Mouse (Mus musculus) mouse trophoblast stem cell (cell line): Measurements from ENCODE around the gene Myrip.

ENCODE experiments used
- in situ Hi-C, 2 experiments: fragments of 300-500 bp; cut with MseI, MboI; formaldehyde crosslinking; loops; 2 replicates in 1 of 2; 3 replicates in 1 of 2; pipeline ENCODE4 v1.15.1; 2025

Myrip gene

DNA sequence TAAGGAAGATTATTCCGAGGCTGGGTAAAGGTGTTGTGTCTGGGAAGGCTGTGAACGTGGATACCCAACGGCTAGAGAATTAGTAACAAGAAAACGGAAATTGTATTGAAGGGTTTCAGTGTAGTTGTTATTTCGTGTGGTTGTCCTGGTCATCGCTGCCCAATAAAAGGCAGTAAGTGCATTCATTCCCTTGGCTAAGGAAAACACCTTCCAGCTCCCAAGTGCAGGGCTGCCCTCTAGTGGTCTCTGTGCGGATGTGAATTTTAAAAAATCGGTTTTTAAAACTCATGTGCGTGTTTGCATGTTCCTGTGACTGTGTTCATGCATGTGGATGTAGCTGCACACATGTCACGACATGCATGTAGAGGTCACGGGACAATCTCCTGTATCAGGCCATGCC lies 76.4 kb downstream of the Myrip start:
- in situ Hi-C loops = loop anchor here (10.0 to 25.0 kb wide), 2 partner anchors 73 to 165 kb away; partner anchors contain the start of gene Myrip (in 1 of the 2)

DNA sequence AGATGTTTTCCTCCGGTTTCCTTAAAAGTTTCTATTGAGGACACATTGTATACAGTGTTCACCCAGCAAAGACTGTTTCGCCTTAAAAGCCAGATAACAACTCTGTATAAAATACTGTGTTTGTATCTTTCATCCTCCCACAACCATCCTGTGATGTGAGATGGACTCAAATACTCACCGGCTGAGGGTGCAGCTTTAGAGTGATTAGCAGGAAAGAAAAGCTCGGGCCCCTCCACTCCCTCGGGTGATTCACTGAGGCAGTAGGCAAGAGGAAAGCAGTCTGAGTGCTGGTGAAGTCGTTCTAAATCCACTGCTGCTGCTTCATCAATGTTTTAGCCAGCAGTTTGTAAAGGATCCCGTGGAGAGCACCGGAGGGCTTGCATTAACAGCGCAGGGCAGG lies 93.9 kb downstream of the Myrip start:
- in situ Hi-C loops = loop anchor here in 1 of 2 experiments (25.0 kb wide), 1 partner anchor 183 kb away; no protein-coding TSS in a partner anchor

DNA sequence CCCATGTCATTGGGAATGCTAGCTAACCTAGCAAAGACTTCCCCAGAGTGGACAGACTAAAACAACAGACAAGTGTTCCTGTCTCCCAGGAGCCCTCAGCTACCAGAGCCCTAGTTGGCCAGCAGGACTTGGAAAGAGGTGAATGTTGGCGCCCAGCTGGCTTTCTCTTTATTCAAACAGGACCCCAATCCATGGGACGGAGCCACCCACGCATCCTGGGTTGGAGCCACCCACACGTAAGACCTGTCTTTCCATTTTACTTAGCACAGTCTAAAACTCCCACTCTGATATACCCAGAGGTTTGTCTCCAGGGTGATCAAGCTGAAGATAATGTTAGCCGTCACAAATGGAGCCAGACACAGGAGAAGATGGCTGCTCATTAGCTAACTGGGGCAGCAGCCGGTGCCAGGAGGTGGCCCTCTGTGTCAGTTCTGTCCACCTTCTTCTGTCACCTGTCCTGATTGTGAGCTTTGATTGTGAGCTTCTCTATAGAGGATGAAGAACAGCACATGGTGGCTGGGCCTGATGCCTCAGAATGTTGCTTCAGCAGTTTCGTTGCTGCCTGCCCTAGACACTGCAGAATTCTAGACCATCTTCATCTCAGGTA lies 95.4 kb downstream of the Myrip start:
- in situ Hi-C loops = loop anchor here in 1 of 2 experiments (25.0 kb wide), 1 partner anchor 184 kb away; no protein-coding TSS in a partner anchor

DNA sequence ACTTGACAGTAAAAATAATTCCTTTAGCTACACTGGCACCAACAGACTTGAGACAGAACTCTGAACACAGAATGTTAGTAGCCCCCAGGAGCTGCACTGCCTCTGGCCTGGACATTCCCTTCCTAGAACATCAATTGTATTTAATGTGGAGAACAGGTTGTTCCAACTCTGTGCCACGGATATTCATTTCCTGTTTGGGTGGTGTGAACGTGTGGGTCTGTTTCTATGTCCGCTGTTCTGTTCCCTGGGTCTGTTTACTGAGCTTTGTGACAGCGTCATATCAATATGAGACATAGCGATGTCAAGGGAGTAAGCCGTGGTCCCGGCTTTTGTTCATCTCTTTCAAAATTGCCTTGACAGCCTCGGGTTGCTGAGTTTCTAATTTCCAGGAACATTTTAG lies 97.0 kb downstream of the Myrip start:
- in situ Hi-C loops = loop anchor here in 1 of 2 experiments (25.0 kb wide), 1 partner anchor 186 kb away; no protein-coding TSS in a partner anchor

DNA sequence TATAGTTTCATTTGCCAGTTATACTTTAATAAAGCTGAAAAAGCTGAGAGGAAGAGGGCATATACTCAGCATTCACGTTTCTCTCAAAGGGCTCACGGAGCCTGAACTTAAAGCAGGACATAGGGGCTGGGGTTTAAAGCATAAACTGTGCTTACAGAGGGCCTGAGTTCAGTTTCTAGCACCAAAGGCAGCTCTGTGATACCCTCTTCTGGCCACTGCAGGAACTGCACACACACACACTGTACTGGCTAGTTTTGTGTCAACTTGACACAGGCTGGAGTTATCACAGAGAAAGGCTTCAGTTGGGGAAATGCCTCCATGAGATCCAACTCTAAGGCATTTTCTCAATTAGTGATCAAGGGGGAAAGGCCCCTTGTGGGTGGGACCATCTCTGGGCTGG lies 98.2 kb downstream of the Myrip start:
- in situ Hi-C loops = loop anchor here in 1 of 2 experiments (25.0 kb wide), 1 partner anchor 187 kb away; no protein-coding TSS in a partner anchor

DNA sequence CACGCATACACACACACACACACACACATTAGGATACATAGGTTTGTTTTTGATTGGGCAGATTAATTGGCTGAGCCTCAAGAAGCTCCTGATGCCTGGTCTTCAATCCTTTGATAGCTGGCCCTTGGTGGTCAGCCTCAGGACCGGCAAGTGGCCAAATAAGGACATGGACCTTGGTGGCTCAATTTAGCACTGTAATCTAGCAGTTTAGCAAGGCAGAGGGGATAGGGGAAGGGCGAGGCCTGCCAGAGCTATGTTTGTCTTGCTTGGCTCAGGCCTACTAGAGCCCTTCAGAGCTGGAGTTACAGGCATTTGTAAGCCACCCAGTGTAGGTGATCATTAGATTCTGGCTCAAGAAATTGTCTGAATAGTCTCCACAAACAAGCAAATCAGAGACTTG lies 101.1 kb downstream of the Myrip start:
- in situ Hi-C loops = no loop called here

DNA sequence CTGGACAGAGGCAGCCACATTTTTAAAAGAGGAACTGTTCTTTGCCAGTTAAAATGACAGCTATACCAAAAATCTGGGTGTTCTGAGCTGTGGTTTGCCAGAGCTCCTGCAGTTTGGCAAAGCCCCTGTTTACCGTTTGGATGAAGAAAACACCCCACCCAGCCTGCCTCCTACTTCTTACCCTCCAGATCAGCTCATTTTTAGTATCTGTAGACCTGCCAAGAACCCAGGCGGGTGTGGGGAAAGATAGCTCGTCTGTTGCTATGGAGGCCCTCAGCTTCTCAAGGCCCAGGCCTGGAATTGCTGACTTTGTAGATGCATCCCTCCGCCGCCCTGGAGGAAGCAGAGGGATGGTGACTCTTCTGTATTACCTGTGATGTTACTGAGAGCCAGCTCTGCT lies 102.3 kb downstream of the Myrip start:
- in situ Hi-C loops = no loop called here

DNA sequence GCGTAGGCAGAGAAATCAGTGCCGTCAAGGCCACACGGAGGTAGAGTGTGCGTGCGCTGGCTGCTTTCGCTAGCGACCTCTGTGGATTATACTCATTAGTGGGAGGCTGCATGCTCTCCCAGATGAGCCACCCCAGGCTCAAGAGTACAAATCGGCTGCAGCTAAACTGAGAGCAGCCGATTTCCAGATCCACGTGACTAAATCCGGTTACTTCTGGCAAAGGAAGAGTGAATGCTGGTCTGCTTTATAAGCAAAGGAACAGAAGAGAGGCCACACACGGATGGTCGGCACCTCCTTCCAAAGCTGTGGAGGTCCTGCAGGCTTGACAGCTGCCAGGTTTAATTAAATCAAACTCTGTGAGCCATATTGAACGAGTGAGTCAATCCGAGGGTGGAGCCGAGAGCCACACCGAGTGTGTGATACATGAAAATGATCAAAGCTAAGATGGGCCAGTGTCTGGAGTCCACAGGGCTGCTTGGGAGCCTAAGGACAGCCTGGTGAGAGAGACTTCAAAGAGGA lies 108.4 kb downstream of the Myrip start:
- in situ Hi-C loops = loop anchor here in 1 of 2 experiments (10.0 kb wide), 1 partner anchor 155 kb away; no protein-coding TSS in a partner anchor

DNA sequence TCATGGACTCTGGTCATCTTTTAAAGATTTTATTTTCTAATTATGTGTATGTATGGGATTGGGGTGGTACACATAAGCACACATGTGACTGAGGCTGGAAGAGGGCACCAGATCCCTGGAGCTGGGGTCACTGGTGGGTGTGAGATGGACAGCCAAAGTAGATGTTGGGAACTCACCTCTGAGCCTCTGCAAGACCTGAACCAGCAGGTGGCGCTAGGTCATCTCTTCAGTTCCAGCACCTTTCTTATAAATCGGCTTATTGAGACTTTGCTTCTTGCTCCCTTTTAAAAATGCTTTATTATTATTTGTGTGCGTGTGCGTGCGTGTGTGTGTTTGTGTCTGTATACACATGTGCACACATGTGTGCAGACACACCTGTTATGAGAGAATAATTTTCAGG lies 109.1 kb downstream of the Myrip start:
- in situ Hi-C loops = loop anchor here in 1 of 2 experiments (10.0 kb wide), 1 partner anchor 154 kb away; no protein-coding TSS in a partner anchor

DNA sequence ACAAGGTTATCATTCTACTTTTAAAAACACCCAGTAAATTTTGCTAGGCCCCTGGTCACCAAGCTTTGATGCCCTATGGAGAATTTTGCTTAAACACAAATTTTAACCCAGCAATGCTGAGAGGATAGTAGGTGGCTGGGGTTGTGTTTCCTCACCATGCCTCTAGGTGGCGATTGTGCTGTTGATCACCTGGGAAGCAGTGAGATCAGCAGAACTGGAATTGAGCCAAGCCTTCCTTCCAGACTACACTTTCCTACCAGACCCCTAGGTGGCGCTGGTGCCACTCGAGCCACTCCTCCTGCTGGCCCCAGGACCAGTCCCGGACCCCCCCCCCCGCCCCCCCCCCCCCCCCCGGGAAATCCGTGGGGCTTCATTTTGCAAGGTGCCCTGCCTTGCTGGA lies 114.2 kb downstream of the Myrip start:
- in situ Hi-C loops = loop anchor here in 1 of 2 experiments (10.0 kb wide), 1 partner anchor 149 kb away; no protein-coding TSS in a partner anchor

DNA sequence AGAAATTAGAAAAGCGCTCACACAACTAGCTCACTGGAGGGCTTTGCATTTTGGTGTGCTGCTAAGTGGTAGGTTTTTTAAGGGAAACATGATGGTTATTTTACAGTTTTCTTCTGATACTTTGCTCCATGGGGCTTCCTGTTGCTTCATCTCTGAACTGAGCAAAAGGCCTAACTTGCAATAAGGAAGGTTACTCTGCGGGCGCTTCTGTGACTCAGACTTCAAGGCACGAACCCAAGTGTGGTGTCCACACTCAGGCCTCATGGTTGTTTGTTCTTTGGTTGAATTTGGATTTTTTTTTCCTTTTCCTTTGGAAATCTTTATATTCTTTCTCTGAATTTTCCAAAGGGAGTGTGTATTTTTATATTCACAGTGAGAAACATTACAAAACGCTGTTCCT lies 114.8 kb downstream of the Myrip start:
- in situ Hi-C loops = loop anchor here in 1 of 2 experiments (10.0 kb wide), 1 partner anchor 149 kb away; no protein-coding TSS in a partner anchor

DNA sequence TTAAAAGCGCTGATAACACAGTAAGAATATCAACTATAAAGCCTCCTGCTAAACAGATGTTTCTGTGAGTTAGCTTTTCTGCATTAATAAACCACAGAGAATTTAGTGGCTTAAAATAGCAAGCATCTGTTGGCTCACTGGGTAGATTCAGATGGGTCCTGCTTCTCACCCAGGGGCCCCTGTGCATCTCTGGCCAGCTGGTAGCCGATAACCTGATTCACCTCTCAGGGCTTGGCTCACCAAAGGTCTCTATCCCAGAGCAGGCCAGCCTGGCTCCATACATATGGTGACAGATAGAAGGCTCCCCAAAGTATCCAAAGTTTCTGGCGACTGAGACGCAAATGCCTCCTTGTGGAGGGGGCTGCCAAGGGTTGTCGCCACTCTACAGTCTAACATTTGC lies 115.4 kb downstream of the Myrip start:
- in situ Hi-C loops = loop anchor here in 1 of 2 experiments (10.0 kb wide), 1 partner anchor 148 kb away; no protein-coding TSS in a partner anchor

DNA sequence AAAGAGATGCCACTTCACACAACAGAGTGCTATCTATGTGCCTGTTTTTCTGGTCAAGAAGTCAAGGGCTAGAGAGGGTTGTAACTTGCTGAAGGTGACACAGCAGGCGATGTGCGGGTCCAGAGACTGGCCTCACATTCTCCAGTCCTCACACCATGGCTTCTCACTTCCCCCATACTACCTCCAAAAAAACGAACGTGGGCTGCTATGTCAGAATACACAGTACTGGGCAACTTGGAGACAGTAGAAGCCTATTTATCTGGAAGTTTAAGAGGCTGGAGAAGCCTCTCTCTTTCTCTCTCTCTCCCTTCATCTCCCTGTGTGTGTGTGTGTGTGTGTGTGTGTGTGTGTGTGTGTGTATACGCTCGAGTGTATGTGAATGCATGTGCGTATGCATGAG lies 117.3 kb downstream of the Myrip start:
- in situ Hi-C loops = loop anchor here in 1 of 2 experiments (10.0 kb wide), 1 partner anchor 146 kb away; no protein-coding TSS in a partner anchor

DNA sequence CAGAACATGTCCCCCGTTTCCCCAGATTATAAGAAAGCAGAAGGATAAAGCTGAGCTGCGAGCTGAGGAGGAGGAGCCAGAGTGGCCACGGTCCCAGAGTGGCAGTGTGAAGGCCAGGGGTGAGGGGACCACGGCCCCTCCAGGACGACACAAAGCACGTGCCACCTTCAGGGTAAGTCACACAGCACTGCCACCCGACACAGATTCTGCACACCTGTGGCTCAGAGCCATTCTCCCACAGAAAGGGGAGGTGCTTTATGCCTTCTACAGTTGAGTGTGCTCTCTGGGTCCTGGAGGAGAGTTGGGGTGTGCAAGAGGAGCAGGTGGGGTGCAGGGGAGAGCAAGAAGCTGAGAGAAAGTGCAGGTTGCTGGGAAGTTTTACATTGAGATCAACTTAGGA lies 123.3 kb downstream of the Myrip start:
- in situ Hi-C loops = no loop called here

DNA sequence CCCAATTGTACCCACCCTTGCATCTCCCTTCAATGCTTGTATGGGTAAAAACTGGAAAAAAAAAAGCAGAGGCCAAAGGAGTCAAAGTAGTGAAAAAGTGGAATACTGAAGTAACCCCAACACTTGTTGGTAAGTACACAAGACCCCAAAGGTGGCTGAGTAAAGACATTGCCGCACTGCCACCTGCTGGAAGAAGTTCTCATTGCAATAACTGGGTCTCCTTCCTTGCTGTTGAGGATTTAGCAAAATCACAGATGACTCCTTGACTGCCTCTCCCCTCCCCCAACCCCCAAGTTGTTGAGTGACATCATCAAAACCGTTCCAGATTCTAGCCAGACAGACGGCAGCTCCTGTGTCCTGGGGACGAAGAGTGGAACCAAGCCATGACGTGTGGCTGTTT lies 124.5 kb downstream of the Myrip start:
- in situ Hi-C loops = no loop called here

DNA sequence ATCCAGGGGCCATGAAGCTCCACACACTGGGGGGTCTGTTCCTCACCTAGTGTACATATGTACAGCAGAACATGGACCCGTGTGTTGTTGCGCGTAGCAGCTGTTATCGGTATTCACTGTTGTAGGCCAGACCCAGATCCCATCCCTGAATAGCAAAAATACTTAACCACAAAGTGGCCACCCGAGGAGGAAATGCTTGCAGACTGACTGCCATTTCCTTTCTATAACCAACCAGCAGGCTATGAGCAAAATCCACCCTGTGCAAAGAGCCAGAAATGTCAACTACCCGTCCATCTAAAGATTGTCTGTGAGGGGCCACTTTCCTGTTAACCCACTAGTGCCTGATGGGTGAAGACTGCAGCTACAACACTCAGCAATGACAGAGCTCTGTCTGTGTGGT lies 126.9 kb downstream of the Myrip start:
- in situ Hi-C loops = no loop called here

DNA sequence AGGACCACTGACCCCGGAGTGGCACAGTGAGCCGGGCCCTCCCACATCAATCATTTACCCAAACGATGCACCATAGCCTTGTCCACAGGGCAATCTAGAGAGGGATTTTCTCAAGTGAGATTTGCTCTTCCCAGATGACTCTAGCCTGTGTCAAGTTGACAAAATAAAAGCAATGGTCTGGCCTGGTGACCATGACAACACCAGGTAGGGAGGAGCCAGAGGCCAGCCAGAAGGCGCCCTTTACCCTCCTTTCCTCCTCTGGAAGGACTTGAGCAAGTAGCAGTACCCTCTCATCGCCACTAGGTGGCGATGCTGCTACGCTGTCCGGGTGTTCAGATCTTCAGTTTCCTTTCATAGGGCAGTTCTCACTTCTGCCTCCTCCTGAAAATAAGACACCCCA lies 132.4 kb downstream of the Myrip start:
- in situ Hi-C loops = loop anchor here in 1 of 2 experiments (5.0 to 10.0 kb wide), 2 partner anchors 64 to 141 kb away; partner anchors contain the start of gene Rpl14

DNA sequence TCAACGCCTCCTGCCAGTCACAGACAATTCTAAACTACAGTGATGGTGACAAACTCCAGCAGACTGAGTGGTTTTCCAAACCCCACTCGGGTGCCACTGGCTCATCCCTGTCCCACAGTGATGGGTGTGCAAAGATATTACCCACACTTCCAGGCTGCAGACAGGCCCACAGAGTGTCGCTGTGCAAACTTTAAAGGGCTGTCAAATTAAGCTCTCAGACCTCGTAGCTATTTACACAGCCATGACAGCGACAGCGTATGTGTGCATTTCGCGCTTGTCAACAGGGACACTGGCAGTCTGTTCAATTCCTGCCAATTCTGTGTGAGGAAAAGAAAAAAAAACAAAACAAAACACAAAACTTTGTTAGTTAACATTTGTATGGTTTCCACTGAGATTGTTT lies 134.5 kb downstream of the Myrip start:
- in situ Hi-C loops = loop anchor here (5.0 to 10.0 kb wide), 2 partner anchors 56 to 139 kb away; partner anchors contain the start of genes Eif1b (in 1 of the 2) and Rpl14 (in 1 of the 2)

DNA sequence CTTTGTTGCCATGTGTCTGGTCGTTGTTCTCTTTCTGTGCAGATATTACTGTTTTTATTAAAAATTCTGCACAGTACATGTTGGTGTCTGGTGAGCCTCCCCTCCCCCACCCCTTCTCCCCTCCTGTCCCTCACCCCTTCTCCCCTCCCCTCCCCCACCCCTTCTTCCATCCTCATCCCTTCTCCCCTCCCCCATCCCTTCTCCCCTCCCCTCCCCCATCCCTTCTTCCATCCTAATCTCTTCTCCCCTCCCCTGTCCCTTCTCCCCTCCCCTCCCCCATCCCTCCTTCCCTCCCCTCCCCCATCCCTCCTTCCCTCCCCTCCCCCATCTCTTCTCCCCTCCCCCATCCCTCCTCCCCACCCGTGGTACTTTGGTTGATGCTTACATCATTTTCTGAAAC lies 135.5 kb downstream of the Myrip start:
- in situ Hi-C loops = loop anchor here (5.0 to 10.0 kb wide), 2 partner anchors 55 to 138 kb away; partner anchors contain the start of genes Eif1b (in 1 of the 2) and Rpl14 (in 1 of the 2)

DNA sequence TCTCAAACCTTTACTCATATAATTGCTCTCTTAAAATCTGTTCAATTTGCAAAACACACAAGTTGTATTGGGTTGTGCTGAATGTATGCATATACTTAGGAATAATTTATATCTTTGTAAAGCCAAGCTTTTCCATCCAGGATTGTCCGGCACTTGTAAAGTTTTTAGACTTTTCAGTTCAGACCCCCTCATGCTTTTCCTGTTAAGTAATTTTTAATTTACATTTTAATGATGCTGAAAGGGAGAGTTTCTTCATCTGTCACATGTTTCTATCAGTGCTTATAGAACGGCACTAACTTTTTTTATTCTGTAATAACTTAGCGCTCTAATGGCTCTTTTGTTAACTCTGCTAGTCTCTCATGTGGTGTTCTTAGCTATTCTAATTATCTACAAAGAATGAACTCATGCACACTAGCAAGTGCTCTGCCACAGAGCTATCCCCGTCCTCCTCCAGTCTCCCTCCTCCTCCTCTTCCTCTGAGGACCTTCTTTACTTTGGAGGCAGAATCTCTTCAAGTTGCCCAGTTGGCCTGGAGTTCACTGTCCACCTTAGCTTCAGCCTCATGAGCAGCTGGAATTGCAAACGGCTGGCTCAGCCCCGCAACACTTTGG lies 136.1 kb downstream of the Myrip start:
- in situ Hi-C loops = loop anchor here (5.0 to 10.0 kb wide), 2 partner anchors 55 to 137 kb away; partner anchors contain the start of genes Eif1b (in 1 of the 2) and Rpl14 (in 1 of the 2)

DNA sequence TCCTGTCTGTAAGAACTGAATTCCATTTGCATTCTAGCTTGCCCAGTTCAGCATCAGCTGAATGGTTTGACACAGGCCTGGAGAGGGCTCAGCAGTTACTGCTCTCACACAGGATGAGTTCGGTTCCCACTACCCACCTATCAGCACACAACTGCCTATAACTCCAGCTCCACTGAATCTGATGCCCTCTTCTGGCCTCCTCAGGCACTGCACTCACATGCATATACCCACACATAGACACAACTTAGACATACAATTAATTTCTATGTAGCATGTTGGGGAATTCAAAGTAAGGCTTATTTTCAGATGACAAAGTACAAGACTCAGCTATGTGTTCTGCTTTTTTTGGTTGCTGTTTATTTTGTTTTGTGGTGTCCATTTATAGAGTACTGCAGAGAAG lies 137.0 kb downstream of the Myrip start:
- in situ Hi-C loops = loop anchor here (5.0 to 10.0 kb wide), 2 partner anchors 54 to 136 kb away; partner anchors contain the start of genes Eif1b (in 1 of the 2) and Rpl14 (in 1 of the 2)

DNA sequence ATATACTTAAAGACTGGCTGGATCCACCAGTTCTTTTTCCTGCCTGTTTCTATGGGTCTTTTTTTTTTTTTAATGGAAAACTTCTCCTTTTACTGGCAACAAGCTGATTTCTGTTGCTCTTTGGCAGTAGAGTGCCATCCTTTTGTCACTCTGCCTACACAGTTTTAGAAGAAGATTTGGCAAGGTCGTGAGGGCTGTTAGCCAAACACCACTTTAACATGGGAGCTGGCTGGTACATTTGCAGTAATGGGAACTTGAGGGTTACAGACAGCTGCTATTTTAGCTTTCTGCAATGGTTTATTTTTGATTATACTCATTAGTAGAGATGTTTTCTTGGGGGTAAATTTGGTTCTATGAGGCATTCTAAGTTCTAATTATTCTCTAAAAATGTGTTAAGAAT lies 137.5 kb downstream of the Myrip start:
- in situ Hi-C loops = loop anchor here (5.0 to 10.0 kb wide), 2 partner anchors 54 to 136 kb away; partner anchors contain the start of genes Eif1b (in 1 of the 2) and Rpl14 (in 1 of the 2)
